Mouse (Mus musculus) G1E (cell line): ENCODE data around the gene Gm49333.

Source experiments
- CTCF ChIP-seq: IDR thresholded peaks from 2 replicates; pipeline ENCODE4 v1.5.1; 2012; ENCODE audit warnings: low read depth, low read length, inconsistent platforms, mixed read lengths
- TAL1 ChIP-seq: conservative IDR thresholded peaks from 2 replicates; pipeline ENCODE4 v1.6.1; 2012; ENCODE audit warnings: low read depth, low read length, inconsistent platforms, mixed read lengths

DNA sequence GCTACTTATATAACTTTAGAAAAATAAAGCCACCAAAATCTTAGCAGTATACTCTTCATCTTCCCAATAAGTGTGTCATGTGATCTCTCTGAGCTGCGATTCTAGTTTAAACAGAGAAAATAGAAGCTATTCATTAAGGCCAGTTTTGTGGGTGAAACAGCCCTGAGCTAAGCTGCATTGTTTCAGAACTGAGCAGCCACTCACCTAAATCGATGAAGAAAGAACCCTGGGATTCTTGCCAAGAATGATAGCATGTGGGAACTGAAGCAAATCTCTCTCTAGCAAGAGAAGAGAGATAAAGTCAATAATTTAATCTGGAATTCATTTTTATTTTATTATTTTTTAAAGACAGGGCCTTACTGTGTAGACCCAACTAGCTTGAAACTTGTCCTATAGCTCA is 11.8 kb downstream of the Gm49333 start:
- TF ChIP-seq CTCF, result no peak
- TF ChIP-seq TAL1, result no peak
